Mouse (Mus musculus) megakaryocyte, embryonic 14.5 days (primary cell): Measurements from ENCODE around the gene Cbx8.

Experiments
- FLI1 ChIP-seq: IDR thresholded peaks from 2 replicates; pipeline ENCODE4 v1.6.1; 2012; ENCODE audit warnings: low read length, inconsistent platforms, mixed read lengths
- GATA1 ChIP-seq: IDR thresholded peaks from 3 replicates; pipeline ENCODE4 v1.6.1; 2012; ENCODE audit warnings: mixed read lengths, low read length, inconsistent platforms, borderline replicate concordance

GRCm38 (mm10) chr11:119080461-119081147, 39.8 kb upstream of the Cbx8 start:
- no peak for TF ChIP-seq GATA1
- no peak for TF ChIP-seq FLI1
